Mouse (Mus musculus) spleen, adult 18-20 months (tissue): ENCODE results near the gene Ndufb5.
"Not testable (repeated sequence)": the region's sequence is repeated elsewhere in the genome, so short reads cannot be mapped to it uniquely, and the experiment has no call there.

Source experiments
- DNase-seq, 2 experiments: peaks; one replicate each; pipeline ENCODE4 v3.0.0; 2022; ENCODE audit warnings: mixed read lengths in 2 of 2

The Ndufb5 gene

GRCm38 (mm10) chr3:32737172-32737655, 424 bp downstream of the Ndufb5 start, which contains the start of gene Mrpl47:
Gene Mrpl47, minus strand, starts transcription at chr3:32737605.
- no peak for DNase-seq

DNA sequence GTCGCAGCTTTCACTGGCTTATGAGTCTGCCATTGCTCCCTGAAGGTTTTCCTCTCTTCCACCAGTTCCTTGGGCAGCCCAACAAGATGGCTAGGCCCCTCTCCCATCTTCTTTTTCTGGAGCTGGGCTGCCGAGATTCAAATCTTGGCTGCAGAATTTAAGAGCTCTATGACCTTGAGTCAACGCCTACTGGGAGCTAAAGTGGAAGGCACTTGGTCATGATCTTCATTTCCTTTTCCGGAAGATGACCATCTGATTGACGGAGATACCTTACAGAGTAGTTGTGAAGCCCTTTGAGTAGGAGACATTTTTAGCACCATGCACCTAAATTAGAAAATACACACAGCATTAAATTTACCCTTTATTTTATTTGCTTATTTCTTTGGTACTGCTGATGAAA, 1.8 kb downstream of the Ndufb5 start:
- no peak for DNase-seq

DNA sequence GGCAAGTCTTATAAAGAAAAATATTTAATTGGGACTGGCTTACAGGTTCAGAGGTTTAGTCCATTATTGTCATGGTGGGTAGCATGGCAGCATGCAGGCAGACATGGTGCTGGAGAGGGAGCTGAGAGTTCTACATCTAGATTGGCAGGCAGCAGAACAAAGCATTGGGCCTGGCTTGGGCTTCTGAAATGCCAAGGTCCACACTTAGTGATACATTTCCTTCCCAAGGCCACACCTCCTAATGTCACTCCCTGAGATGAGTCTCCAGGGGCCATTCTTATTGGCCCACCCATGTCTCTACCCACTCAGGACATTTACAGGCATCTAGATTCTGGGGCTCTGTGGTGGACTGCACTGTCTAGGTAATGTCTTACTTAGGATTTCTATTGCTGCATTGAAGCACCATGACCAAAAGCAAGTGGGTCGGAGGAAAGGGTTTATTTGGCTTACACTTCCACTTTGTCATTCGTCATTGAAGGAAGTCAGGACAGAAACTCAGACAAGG, 5.5 kb downstream of the Ndufb5 start:
- no peak for DNase-seq

- no peak for DNase-seq
Observed at GRCm38 (mm10) chr3:32745001-32745400, 8.2 kb downstream of the Ndufb5 start.

GRCm38 (mm10) chr3:32745426-32745825, 8.6 kb downstream of the Ndufb5 start:
- DNase-seq: not testable (repeated sequence)

DNA sequence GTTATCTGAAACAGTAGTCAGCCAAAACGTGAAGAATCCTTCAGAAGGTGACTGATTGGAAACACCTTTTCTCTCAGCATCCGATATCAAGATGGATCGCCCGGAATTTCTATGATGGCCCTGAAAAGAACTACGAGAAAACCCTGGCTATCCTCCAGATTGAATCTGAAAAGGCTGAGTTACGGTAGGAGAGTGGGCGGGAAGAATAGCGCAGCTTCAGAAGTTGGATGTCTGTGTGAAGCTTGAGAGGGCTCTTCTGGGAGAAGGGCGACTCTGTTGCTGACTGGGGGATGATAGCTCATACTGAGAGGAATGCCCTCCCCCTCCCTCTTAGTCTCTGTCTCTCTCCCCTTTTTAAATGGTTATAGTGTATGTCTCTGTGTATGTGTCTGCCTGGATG, 11.6 kb downstream of the Ndufb5 start:
- no peak for DNase-seq

GRCm38 (mm10) chr3:32749820-32750579, 13.2 kb downstream of the Ndufb5 start:
- DNase-seq: no peak

DNA sequence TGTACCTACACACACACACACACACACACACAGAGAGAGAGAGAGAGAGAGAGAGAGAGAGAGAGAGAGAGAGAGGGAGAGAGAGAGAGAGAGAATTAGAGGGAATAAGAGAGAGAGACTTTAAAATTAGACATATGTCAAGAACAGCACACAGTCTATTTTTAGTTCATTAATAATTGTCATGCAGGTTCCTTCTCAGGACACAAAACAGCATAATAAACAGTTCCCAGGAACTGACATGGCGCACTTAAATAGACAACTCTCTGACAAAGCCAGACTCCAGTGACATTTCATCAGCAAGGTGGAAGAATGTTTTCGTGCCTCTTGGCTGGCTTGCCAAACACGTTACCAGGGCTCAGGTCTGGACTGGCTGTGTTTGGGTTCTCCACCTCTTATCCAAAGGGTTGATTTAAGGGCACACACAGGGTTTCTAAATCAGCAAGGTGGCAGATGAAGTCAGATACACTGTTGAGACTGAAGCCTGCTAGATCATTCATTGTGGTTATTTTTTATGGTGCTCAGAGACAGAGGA, 17.7 kb downstream of the Ndufb5 start:
- no peak for DNase-seq

- no peak for DNase-seq
Observed at GRCm38 (mm10) chr3:32759212-32759611, 22.4 kb downstream of the Ndufb5 start.

DNA sequence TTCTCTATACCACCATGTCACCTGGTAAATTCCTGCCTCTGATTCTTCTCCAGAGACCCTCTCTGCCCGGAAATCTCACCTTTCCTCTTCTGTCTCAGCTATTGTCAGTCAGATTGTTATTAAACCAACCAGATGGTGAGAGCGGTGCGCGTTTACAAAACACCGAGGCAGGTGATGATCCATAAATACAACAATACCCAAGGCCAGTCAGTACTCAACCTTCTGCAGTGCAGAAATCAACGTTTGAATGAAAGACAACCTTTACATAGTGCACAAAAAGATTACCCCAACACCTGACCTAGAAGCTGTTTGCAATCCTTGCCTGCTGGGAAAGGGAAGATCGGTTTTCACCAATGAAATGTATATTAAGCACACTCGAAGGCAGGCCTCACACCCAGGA, 26.2 kb downstream of the Ndufb5 start:
- no peak for DNase-seq

- DNase-seq: no peak
Observed at GRCm38 (mm10) chr3:32763902-32764301, 27.1 kb downstream of the Ndufb5 start.

- no peak for DNase-seq
Observed at GRCm38 (mm10) chr3:32770781-32771180, 34.0 kb downstream of the Ndufb5 start.
